Comparison of ENCODE assay signal across 26 mouse cellular contexts in genomic region chr15:61532040-61532439, GRCm38 (mm10).
DNase-seq lines count a peak whose midpoint lies in the region; ATAC-seq and TF ChIP-seq lines count a peak whose summit lies in the region.
"Had no signal": no experiment of that assay in that cellular context is flagged by ENCODE, and none has a peak within 500 bp of the region (broad histone marks: within the 10 kb centered on the region; RNA-seq: fewer than 3 reads in every experiment).

No protein-coding gene starts in this region.

- no peaks in the 10 kb centered on the region for H3K9me3 ChIP-seq in midbrain, postnatal 0 days (ENCODE audit: low read length)
- H3K9me3 ChIP-seq: embryonic facial prominence, embryonic 15.5 days; G1E; hindbrain, embryonic 10.5 days; kidney, embryonic 15.5 days had no signal

- H3K4me2 ChIP-seq in midbrain, postnatal 0 days (ENCODE audit: low read depth, low read length, poor library complexity, severe bottlenecking) = no peak overlapping the region
- H3K4me2 ChIP-seq: embryonic facial prominence, embryonic 15.5 days; kidney, embryonic 15.5 days; midbrain, embryonic 11.5 days had no signal

- no peak for TF ChIP-seq CTCF in embryonic fibroblast, embryonic 13.5 days (IDR thresholded peaks at IDR 0.05; ENCODE audit: borderline replicate concordance, insufficient read depth, low read length)
- TF ChIP-seq CTCF in midbrain, postnatal 0 days (IDR thresholded peaks at IDR 0.05) = no peak

- no peaks in the 10 kb centered on the region for H3K36me3 ChIP-seq in midbrain, postnatal 0 days (ENCODE audit: insufficient read depth, low read length)
- H3K36me3 ChIP-seq: embryonic facial prominence, embryonic 15.5 days; G1E; hindbrain, embryonic 10.5 days; kidney, embryonic 15.5 days had no signal

- peak; percentile 6 for DNase-seq in heart, adult 8-10 months (ENCODE audit: low spot score)
- DNase-seq in heart, postnatal 36 days = no peak
- DNase-seq in 3T3-L1 (ENCODE audit: low read depth, low spot score) = peak; percentile 91
- peak; percentile 30 for DNase-seq in lung, postnatal 36 days
- DNase-seq in ovary, adult 18-20 months (ENCODE audit: low spot score) = no peak
- DNase-seq in midbrain, postnatal 0 days (ENCODE audit: low spot score) = no peak
- DNase-seq in left cerebral cortex, postnatal 14 days (ENCODE audit: low spot score in 2 of 2) = no peak
- DNase-seq: adrenal gland, postnatal 25 days; cerebellum, adult 9-10 months; gastrocnemius, postnatal 25 days; heart, adult 2 months; kidney, postnatal 36 days; layer of hippocampus, adult 9-11 months; retina, postnatal 1 day; right cerebral cortex, postnatal 25 days; spleen, adult 18-20 months; thymus, postnatal 25 days had no signal

- no peaks in the 10 kb centered on the region for H3K27me3 ChIP-seq in midbrain, postnatal 0 days (ENCODE audit: insufficient read depth, low read length)
- H3K27me3 ChIP-seq: CH12.LX; embryonic facial prominence, embryonic 15.5 days; kidney, embryonic 15.5 days had no signal

- peak overlapping the region; percentile 91 for H3K27ac ChIP-seq in embryonic fibroblast, embryonic 13.5 days (ENCODE audit: insufficient read depth, low read length)
- H3K27ac ChIP-seq in midbrain, postnatal 0 days (ENCODE audit: low read depth, low read length) = no peak overlapping the region
- H3K27ac ChIP-seq: embryonic facial prominence, embryonic 15.5 days; heart, adult 2 months; hindbrain, embryonic 10.5 days; hindbrain, postnatal 0 days; kidney, embryonic 15.5 days; liver, embryonic 14.5 days had no signal

- H3K9ac ChIP-seq in midbrain, postnatal 0 days (replicated peaks; ENCODE audit: low read length, poor library complexity, severe bottlenecking) = no peak overlapping the region
- H3K9ac ChIP-seq: embryonic facial prominence, embryonic 15.5 days; kidney, embryonic 15.5 days; liver, embryonic 14.5 days had no signal

- intact Hi-C loops in heart, postnatal 36 days (cut with DNase I) = no loop called here
- intact Hi-C loops in left cerebral cortex, postnatal 14 days (cut with DNase I) = no loop called here

- peaks cover 9% of the 10 kb centered on the region for H3K4me1 ChIP-seq in embryonic fibroblast, embryonic 13.5 days (ENCODE audit: control insufficient read depth, insufficient read depth, low read length)
- H3K4me1 ChIP-seq in midbrain, postnatal 0 days (ENCODE audit: insufficient read depth, low read length) = no peaks in the 10 kb centered on the region

- 81% methylated on average over 2 of the region's 2 CpGs for WGBS in midbrain, postnatal 0 days

- no peak for TF ChIP-seq POLR2A in embryonic fibroblast, embryonic 13.5 days (IDR thresholded peaks at IDR 0.05; ENCODE audit: low read depth, low read length)

- ATAC-seq in midbrain, postnatal 0 days (ENCODE audit: low FRiP score) = no peak
- ATAC-seq: hindbrain, postnatal 0 days had no signal

- H3K4me3 ChIP-seq in embryonic fibroblast, embryonic 13.5 days (ENCODE audit: insufficient read depth, low read length) = no peak overlapping the region
- H3K4me3 ChIP-seq in midbrain, postnatal 0 days (ENCODE audit: low read depth, low read length) = no peak overlapping the region
- H3K4me3 ChIP-seq: embryonic facial prominence, embryonic 15.5 days; heart, adult 2 months; hindbrain, embryonic 10.5 days; kidney, embryonic 15.5 days had no signal

Comparison
In these comparisons a context has a peak if more than half of its experiments do, and no peak if none do; other contexts are left out.
1. DNase-seq: peak in heart, adult 8-10 months (single experiment), 3T3-L1 (single experiment) and lung, postnatal 36 days (single experiment); none in heart, postnatal 36 days (0 of 2), ovary, adult 18-20 months (single experiment), midbrain, postnatal 0 days (single experiment) and left cerebral cortex, postnatal 14 days (0 of 2).